Mouse (Mus musculus) brain, embryonic 18.5 days (tissue): ENCODE data around the gene Pnpla6.
"Not testable (repeated sequence)": the region's sequence is repeated elsewhere in the genome, so short reads cannot be mapped to it uniquely, and the experiment has no call there.

Source experiments
- DNase-seq: peaks from one replicate; pipeline ENCODE4 v3.0.0-alpha.2; 2012; ENCODE audit warnings: low read depth, low spot score

Pnpla6 gene

DNA sequence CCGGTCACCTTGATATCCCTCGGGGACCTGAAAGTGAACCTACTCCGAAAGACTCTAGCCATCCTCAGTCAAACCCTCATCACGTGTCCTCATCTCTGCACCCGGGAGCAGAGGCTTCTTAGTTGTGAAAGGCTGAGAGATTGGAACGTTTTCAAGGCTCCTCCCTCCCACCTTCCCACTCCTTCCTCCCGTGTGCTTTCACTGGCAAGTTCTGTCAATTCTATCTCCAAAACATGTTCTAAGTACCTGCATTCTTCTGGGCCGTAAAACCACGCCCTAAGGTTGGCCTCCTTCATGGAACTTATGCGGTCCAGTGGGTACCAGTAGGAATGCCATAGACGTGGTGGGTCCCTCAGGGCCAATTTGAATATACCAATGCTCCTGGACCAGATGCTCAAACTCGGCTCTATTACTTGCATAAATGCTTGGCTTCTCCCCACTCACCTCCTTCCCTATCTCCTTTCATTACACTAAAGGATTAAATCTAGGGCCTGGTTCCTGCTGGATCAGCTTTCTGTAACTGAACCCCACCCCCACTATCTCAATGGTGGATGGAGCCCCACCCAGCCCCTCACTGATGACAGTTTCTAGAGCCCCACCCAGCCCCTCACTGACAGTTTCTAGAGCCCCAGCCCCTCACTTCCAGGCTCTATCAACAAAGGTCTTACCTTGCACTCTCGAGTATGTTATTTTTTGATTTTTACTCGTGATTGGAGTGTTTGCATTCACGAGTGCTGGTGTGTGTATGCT lies 61.2 kb downstream of the Pnpla6 start:
- no peak for DNase-seq

DNA sequence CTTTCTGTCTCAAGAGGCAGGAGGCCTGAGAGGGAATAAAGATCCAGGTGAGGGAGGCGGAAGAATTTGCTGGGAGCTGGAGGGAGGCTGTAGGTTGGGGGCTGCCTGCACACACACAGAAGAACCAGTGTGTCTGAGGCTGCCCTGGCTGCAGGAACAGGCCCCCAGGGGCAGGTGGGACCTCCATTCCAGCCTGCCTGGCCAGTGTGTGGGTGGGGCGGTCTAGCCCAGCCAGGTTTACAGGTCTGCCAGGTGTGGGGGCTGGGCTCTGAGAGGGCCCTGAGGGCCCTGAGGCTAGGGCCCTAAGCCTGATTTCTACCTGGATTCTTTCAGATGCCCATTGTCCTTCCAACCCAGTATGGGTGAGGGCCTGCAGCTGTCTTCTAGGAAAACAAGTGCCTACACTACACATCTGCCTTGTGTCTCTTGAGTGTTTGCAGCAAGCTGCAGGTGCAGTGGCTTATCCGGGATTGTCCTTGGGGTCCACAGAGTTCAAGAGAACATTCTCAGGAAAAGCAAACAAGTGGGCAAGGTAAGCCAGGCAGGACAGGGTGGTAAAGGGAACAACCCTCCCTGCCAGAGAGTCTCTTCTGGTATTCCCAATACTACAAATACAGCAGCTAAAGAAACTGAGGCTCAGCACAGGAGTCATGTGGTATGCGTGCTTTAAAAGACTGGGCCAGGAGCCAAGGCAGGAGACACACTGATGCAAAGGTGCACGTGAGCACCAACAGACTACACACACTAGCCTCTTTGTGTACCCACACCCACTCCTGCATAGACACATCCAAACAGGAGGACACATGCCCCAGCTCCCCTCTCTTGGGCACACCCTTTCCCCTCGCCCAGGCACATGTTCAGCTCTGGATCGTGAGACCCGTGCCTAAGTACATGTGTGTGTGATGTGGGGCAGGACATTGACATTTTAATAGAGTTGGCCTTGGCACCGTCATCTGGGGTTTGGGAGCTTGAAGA lies 64.5 kb downstream of the Pnpla6 start:
- DNase-seq: no peak

DNA sequence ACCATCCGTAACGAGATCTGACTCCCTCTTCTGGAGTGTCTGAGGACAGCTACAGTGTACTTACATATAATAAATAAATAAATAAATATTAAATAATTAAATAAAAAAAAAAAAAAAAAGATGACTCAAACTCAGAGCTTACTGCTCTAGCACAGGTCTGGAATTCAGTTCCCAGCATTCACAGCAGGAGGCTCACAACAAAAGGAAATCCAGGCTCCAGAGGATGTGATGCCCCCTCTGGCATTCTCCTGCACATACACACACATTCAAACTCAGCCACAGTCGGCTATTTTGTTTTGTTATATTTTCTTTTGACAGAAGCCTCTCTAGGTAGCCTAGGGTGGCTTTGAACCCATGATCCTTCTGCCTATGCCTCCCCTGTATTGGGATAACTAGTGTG lies 66.8 kb downstream of the Pnpla6 start:
- DNase-seq: not testable (repeated sequence)

DNA sequence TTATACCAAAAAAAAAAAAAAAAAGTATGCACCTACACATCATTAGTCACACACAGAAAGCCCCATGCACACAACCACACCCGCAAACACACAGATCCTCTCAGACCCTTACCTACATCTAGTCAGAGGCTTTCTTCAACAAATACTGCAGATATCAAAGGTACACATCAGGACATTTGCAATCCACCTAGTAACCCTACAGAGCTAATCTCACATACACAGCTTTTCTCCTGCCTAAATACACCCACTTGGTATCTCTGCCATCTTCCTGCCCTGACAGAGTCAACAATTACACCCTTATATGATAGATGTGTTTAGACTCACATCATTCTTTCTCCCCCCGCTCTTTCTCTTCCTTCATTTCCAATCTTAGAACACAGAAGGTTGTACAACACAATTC lies 71.3 kb downstream of the Pnpla6 start:
- DNase-seq: no peak

DNA sequence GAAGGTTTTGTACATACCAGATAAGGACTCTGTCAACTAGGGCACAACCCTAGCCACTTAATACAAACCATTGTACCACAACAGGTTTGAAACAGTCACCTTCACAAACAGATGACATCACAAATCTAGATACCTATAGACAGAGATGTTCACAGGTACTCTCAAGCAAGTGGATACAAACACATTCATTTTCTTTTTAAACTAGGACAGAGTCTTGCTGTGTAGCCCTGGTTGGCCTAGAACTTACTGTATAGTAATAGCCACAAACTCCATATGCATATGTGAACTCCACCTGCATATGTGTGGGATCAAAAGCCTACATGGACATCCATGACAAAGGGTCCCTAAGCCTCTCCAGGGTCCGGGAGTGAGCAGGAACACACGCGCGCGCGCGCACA lies 71.8 kb downstream of the Pnpla6 start, which contains the start of gene Camsap3:
Gene Camsap3, plus strand, starts transcription at position 301 of the 398 bp plus-strand sequence.
- DNase-seq: no peak

DNA sequence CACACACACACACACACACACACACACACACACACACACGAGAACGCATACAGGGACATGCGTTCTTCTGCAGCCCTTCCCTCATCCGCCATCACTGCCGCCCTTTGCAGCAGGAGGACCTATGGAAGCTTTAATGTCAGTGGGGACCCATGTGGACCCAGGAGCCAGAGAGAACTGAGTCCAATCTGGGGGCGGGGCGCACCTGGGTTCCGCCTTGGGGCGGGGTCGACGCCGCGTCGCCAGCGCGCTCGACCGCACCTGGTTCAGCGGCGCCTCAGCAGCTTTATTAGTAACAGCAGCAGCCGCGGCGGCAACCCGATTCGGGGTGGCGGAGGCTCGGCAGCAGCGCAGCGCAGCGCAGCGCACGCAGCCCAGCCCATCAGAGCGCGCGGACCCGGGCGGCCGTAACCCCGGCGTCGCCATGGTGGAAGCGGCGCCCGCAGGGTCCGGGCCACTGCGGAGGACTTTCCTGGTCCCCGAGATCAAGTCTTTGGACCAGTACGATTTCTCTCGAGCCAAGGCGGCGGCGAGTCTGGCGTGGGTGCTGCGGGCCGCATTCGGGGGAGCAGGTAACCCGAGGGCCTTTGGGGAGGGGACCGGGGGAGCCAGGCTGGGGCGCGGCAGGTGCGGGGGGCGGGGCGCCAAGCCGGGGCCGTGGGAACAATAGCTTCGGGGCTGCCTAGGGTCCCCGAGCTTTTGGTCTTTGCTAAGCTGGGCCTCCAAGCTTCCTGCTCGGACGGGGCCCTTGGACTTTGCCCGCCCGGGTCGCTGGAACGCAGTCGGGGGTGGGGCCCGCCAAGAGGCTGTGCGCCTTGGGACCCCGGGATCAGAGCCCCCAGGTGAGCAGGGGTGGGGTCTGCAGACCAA lies 72.4 kb downstream of the Pnpla6 start:
- DNase-seq: peak; percentile 42

DNA sequence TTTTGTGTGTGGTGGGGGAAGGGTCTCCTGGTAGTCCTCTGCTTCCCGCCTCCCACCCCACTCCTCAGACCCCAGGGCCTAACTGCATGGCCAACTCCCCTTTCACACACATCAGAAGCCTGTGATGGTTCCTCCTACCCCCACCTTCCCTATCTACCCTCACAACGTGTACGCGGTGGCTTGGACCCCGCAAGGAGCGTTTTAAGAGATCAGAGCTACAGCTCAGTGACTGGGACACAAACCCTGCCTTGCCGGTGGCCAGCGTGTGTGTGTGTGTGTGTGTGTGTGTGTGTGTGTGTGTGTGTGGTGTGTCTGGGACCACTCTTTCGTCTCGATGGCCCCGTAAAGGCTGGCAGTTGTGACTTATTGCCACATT lies 73.1 kb downstream of the Pnpla6 start:
- DNase-seq: no peak

DNA sequence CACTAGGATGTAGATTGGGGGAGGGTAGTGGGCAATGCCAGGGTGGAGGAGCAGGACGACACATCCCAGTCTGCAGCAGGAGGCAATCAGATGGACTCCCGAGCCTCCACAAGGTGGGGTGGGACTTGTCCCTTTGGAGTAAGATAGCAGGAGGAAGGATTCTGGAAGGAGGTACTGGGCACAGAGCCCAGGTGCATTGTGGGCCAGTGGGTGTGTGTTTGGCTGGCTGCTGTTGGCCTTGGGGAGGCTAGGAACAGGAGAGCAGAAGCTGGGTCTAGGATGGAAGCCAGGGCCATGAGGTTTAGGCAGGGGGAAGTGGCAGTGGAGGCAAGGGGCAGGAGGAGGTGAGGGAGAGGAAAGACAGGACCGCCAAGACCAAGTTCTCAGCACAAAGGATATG lies 78.3 kb downstream of the Pnpla6 start:
- no peak for DNase-seq
